Mouse (Mus musculus): ENCODE data around the gene Cep97. TPM values are rescaled to one million over a fixed set of nuclear protein-coding genes. Genes with fewer than 3 reads are reported as not detected.

Gene Cep97
- polyA plus RNA-seq, 1 experiment from 2014 or later, result 10.4 TPM

DNA sequence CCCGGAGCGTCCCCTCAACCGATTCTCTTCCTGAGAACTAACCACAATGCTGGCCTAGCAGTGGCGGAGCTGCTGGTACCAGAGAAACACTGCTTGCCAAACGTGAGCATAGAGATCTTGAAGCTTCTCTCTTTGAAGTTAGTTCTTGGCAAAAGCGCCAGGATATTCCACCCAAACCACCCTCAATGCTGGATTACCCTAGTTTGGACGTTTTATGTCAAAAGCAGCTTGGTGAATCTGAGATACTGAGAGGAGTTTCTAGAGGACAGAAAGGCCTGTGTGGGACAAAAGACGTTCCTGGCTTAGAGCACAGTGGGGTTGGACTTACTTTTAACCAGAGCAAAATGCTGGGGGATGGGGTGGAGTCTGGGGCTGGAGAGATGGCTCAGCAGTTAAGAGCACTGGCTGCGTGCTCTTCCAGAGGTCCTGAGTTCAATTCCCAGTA is 39.0 kb downstream of the Cep97 start:
- ATAC-seq (ENCODE audit: insufficient number of reproducible peaks, insufficient read depth, low FRiP score, low TSS enrichment, low read depth), result no peak
- WGBS, result 2% methylated on average over 9 of the region's 9 CpGs

DNA sequence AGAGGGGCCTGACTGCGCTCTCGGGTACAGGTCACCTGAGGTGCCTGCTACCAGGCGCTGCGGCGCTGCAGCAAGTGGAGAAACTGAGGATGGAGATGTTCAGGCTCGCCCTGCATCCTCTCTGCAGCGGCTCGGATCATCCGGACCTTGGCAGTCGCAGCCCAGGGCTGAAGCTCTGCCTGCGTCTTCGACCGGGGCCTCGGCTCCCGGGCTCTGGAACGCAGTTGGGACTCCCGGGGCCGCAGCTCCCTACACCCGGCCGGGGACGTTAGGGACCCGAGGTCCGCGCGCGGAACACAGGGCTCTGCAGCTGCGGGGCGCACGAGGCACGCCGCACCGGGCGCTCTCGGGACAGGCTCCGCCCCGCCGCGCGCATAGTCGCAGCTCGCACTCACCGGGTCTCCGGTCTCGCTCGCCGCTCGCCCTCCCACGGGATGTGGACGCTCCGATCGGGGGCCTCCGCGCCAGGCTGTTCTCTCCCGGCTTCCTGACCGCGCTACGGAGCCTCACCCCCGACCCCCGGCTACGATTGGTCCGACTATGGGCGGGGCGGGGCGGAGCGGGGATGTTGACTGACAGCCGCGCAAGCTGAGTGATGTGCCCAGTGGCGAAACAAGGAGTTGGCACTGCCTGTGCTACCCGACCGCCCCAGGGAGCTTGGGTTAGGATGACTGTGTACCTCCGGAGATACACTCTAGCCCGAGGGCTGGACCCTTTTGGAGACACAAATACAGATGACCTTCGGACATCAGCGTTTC is 39.6 kb downstream of the Cep97 start, which contains the start of gene Nxpe3:
Gene Nxpe3 (minus strand): TSS at position 393 of the 758 bp plus-strand sequence.
- Histone ChIP-seq H3K9ac (peak within 1 kb of the TSS; percentile 81), H3K36me3 (peaks cover 3% of the 10 kb centered on the region; the same call in 1 of the 2 replicates), H3K4me2 (peak within 1 kb of the TSS; percentile 86), H3K9me3 (no peaks in the 10 kb centered on the region), H3K27me3 (no peaks in the 10 kb centered on the region), H3K4me3 (peak within 1 kb of the TSS; percentile 73), H3K4me1 (peaks cover 11% of the 10 kb centered on the region), H3K27ac (peak within 1 kb of the TSS; percentile 66)
- WGBS, result under 1% methylated on average over 74 of the region's 74 CpGs
- peak; percentile 88 for ATAC-seq (ENCODE audit: insufficient number of reproducible peaks, insufficient read depth, low FRiP score, low TSS enrichment, low read depth)

More for the DNA sequence above, 39.0 kb downstream of the Cep97 start:
- no peaks in the 10 kb centered on the region for H3K9me3 ChIP-seq
- no peaks in the 10 kb centered on the region for H3K27me3 ChIP-seq
- peaks cover 11% of the 10 kb centered on the region for H3K4me1 ChIP-seq
- H3K27ac ChIP-seq, result peak overlapping the region; percentile 66
- H3K9ac ChIP-seq, result peak overlapping the region; percentile 81
- 0 out of 2 replicates have a peak, but pooled peaks cover 3% of the 10 kb centered on the region for H3K36me3 ChIP-seq
- H3K4me2 ChIP-seq, result peak overlapping the region; percentile 86
- peak overlapping the region; percentile 73 for H3K4me3 ChIP-seq

- peaks cover 6% of the 10 kb centered on the region for H3K36me3 ChIP-seq
- H3K4me3 ChIP-seq, result peak overlapping the region; percentile 73
- H3K9ac ChIP-seq, result peak overlapping the region; percentile 81
- no peaks in the 10 kb centered on the region for H3K27me3 ChIP-seq
- H3K4me2 ChIP-seq, result peak overlapping the region; percentile 86
- WGBS, result under 1% methylated on average over 4 of the region's 4 CpGs
- 0 out of 2 replicates have a peak overlapping the region, but pooled peaks have one; percentile 66 for H3K27ac ChIP-seq
- peaks cover 11% of the 10 kb centered on the region for H3K4me1 ChIP-seq
- ATAC-seq (ENCODE audit: insufficient number of reproducible peaks, insufficient read depth, low FRiP score, low TSS enrichment, low read depth), result no peak
- no peaks in the 10 kb centered on the region for H3K9me3 ChIP-seq
These were observed 40.1 kb downstream of the Cep97 start for GRCm38 (mm10) chr16:55894536-55894892.

DNA sequence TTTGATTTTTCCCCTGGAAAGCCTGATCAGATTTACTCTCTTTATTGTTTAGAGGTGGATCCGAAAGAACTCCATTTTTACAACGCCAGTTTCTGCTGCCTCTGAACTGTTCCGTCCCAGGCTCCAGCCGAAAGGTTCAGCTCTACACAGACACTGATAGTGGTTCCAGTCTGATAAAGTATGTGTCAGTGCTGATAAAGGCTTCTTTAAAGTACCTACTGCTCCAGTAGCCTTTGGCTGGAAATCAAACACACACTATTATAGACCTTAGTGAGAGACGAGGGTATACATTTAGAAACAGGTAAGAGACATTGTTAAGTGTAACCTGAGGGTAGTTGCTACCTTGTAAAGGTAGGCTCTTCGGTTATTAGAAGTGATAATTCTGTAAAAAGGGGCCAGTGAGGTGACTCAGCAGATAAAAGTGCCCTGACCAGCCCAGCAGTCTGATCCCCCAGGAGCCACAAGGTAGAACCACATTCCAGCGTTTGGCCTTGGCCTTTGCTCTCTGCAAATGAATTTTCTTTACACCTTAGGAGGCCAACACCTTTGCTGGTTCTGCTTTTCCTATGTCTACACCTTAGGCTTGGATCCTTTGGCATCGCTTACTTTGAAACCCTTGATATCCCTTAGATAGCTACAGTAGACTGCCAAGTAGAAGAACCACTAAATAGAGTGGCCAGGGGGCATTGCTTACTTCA is 41.1 kb downstream of the Cep97 start:
- no peak overlapping the region for H3K27ac ChIP-seq
- H3K9ac ChIP-seq, result no peak overlapping the region
- H3K36me3 ChIP-seq, result peaks cover 7% of the 10 kb centered on the region
- H3K4me1 ChIP-seq, result peaks cover 11% of the 10 kb centered on the region
- H3K4me3 ChIP-seq, result no peak overlapping the region
- ATAC-seq (ENCODE audit: insufficient number of reproducible peaks, insufficient read depth, low FRiP score, low TSS enrichment, low read depth), result no peak
- no peak overlapping the region for H3K4me2 ChIP-seq
- H3K27me3 ChIP-seq, result no peaks in the 10 kb centered on the region
- 82% methylated on average over 8 of the region's 8 CpGs for WGBS
- H3K9me3 ChIP-seq, result no peaks in the 10 kb centered on the region

GRCm38 (mm10) chr16:55892484-55892883 is 42.2 kb downstream of the Cep97 start:
- Histone ChIP-seq H3K36me3 (peaks cover 10% of the 10 kb centered on the region), H3K9ac (no peak overlapping the region), H3K9me3 (no peaks in the 10 kb centered on the region), H3K27ac (no peak overlapping the region), H3K4me2 (no peak overlapping the region), H3K4me3 (no peak overlapping the region), H3K4me1 (peaks cover 11% of the 10 kb centered on the region), H3K27me3 (no peaks in the 10 kb centered on the region)
- ATAC-seq (ENCODE audit: insufficient number of reproducible peaks, insufficient read depth, low FRiP score, low TSS enrichment, low read depth), result no peak
- WGBS, result 41% methylated on average over 7 of the region's 7 CpGs

DNA sequence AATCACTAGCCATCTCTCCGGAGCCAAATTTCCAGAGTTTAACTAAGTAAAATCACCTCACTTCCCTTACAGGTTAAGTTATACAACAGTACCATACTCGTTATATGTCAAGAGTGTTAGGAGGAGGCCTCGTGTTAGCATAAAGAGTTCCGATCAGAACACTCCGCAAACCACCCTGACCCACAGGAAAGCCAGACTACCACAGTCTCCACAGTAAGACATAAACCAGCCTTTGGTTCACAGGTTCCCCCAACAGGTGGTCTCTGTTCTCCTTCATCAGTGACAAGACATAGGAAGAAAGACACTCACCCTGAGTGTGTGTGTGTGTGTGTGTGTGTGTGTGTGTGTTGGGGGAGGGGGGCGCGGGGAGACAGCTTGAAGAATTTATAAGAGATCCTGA is 43.3 kb downstream of the Cep97 start:
- Histone ChIP-seq H3K27me3 (no peaks in the 10 kb centered on the region), H3K4me1 (peaks cover 11% of the 10 kb centered on the region), H3K4me2 (no peak overlapping the region), H3K27ac (no peak overlapping the region), H3K4me3 (no peak overlapping the region), H3K36me3 (peaks cover 10% of the 10 kb centered on the region), H3K9me3 (no peaks in the 10 kb centered on the region), H3K9ac (no peak overlapping the region)
- 93% methylated on average over 7 of the region's 7 CpGs for WGBS
- ATAC-seq (ENCODE audit: insufficient number of reproducible peaks, insufficient read depth, low FRiP score, low TSS enrichment, low read depth), result no peak

GRCm38 (mm10) chr16:55890346-55891136 is 44.1 kb downstream of the Cep97 start:
- no peaks in the 10 kb centered on the region for H3K9me3 ChIP-seq
- no peak overlapping the region for H3K9ac ChIP-seq
- H3K27ac ChIP-seq, result no peak overlapping the region
- no peak overlapping the region for H3K4me2 ChIP-seq
- peaks cover 10% of the 10 kb centered on the region for H3K36me3 ChIP-seq
- WGBS, result 90% methylated on average over 19 of the region's 19 CpGs
- no peaks in the 10 kb centered on the region for H3K27me3 ChIP-seq
- H3K4me1 ChIP-seq, result peaks cover 11% of the 10 kb centered on the region
- ATAC-seq (ENCODE audit: insufficient number of reproducible peaks, insufficient read depth, low FRiP score, low TSS enrichment, low read depth), result no peak
- no peak overlapping the region for H3K4me3 ChIP-seq

DNA sequence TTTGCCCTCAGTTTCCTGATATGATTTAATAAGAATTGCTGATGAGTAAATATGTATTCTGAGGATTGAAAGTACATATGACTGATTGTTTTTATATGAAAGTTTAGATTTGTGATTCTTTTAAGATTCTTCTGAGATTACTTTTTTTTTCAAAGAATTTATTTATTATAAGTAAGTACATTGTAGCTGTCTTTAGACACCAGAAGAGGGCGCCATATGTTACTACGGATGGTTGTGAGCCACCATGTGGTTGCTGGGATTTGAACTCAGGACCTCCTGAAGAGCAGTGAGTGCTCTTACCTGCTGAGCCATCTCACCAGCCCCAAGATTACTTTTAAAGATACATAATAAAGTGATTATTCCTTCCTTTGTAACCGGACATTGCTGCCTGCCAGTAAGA is 45.2 kb downstream of the Cep97 start:
- no peaks in the 10 kb centered on the region for H3K9me3 ChIP-seq
- 91% methylated on average over 3 of the region's 3 CpGs for WGBS
- H3K4me3 ChIP-seq, result no peak overlapping the region
- H3K27ac ChIP-seq, result no peak overlapping the region
- H3K36me3 ChIP-seq, result peaks cover 13% of the 10 kb centered on the region
- ATAC-seq (ENCODE audit: insufficient number of reproducible peaks, insufficient read depth, low FRiP score, low TSS enrichment, low read depth), result no peak
- H3K9ac ChIP-seq, result no peak overlapping the region
- H3K4me2 ChIP-seq, result no peak overlapping the region
- no peaks in the 10 kb centered on the region for H3K27me3 ChIP-seq
- H3K4me1 ChIP-seq, result peaks cover 8% of the 10 kb centered on the region

- no peaks in the 10 kb centered on the region for H3K27me3 ChIP-seq
- H3K4me3 ChIP-seq, result no peak overlapping the region
- no peak overlapping the region for H3K27ac ChIP-seq
- WGBS, result 84% methylated on average over 3 of the region's 3 CpGs
- H3K36me3 ChIP-seq, result peaks cover 13% of the 10 kb centered on the region
- no peak overlapping the region for H3K9ac ChIP-seq
- H3K4me2 ChIP-seq, result no peak overlapping the region
- no peaks in the 10 kb centered on the region for H3K9me3 ChIP-seq
- H3K4me1 ChIP-seq, result no peaks in the 10 kb centered on the region
- no peak for ATAC-seq (ENCODE audit: insufficient number of reproducible peaks, insufficient read depth, low FRiP score, low TSS enrichment, low read depth)
These were observed 46.1 kb downstream of the Cep97 start for GRCm38 (mm10) chr16:55888584-55888960.

DNA sequence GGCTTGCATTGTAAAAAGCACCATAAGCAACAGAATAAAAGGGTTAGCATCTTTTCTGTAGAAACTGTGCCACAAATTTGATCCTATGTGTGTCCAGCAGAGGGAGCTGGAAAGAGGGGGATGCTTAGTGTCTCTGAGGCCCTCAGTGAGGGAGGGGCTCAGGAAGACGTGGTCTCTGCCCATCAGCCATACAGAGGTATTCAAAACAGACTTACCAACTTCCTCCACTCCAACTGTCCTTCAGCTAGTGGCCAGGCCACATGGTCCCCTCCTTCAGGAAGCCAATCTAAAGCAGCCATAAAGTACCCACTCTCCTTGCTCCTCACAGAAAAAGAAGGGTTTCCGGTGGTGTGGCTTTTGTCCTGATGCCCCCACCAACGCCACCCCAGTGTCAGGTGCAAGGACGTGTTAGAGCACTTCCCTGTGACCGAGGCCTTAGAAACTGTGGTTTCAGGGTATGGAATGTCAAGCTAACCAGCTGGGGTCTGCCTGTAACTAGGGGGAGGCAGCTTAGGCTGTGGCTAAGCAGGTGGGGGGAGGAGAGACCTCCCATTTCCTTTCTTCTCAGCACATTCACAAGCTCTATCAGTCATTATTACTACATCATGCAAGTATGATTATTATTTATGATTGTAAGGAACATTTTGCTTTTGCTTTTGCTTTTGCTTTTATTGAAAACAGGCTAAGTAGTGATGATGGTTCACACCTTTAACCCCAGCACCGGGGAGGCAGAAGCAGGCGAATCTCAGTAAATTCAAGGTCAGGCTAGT is 46.7 kb downstream of the Cep97 start:
- Histone ChIP-seq H3K27me3 (no peaks in the 10 kb centered on the region), H3K9ac (no peak overlapping the region)

GRCm38 (mm10) chr16:55884246-55884645 is 50.4 kb downstream of the Cep97 start:
- Histone ChIP-seq H3K27me3 (no peaks in the 10 kb centered on the region), H3K9me3 (no peaks in the 10 kb centered on the region), H3K27ac (no peak overlapping the region), H3K4me1 (no peaks in the 10 kb centered on the region), H3K4me3 (no peak overlapping the region), H3K36me3 (peaks cover 9% of the 10 kb centered on the region; the same call in 1 of the 2 replicates), H3K4me2 (no peak overlapping the region), H3K9ac (no peak overlapping the region)
- ATAC-seq (ENCODE audit: insufficient number of reproducible peaks, insufficient read depth, low FRiP score, low TSS enrichment, low read depth), result no peak
- 83% methylated on average over 11 of the region's 11 CpGs for WGBS

More for the DNA sequence above, 46.7 kb downstream of the Cep97 start:
- 64% methylated on average over 7 of the region's 7 CpGs for WGBS
- H3K4me3 ChIP-seq, result no peak overlapping the region
- no peak overlapping the region for H3K27ac ChIP-seq
- no peaks in the 10 kb centered on the region for H3K4me1 ChIP-seq
- peaks cover 13% of the 10 kb centered on the region for H3K36me3 ChIP-seq
- H3K9me3 ChIP-seq, result no peaks in the 10 kb centered on the region
- ATAC-seq (ENCODE audit: insufficient number of reproducible peaks, insufficient read depth, low FRiP score, low TSS enrichment, low read depth), result no peak
- H3K4me2 ChIP-seq, result no peak overlapping the region
